ENCODE assay signal across 26 mouse cellular contexts in genomic region chr1:128680012-128680411, GRCm38 (mm10).
DNase-seq lines count a peak whose midpoint lies in the region; ATAC-seq lines count a peak whose summit lies in the region.
"Had no signal": no experiment of that assay in that cellular context is flagged by ENCODE, and none has a peak within 500 bp of the region (broad histone marks: within the 10 kb centered on the region; RNA-seq: fewer than 3 reads in every experiment).

No protein-coding gene starts in this region.

- H3K9ac ChIP-seq in hindbrain, embryonic 11.5 days (ENCODE audit: low read depth, low read length) = no peak overlapping the region
- H3K9ac ChIP-seq in lung, embryonic 16.5 days (ENCODE audit: low read length) = no peak overlapping the region
- no peak overlapping the region for H3K9ac ChIP-seq in forebrain, embryonic 13.5 days
- H3K9ac ChIP-seq in midbrain, embryonic 15.5 days = no peak overlapping the region
- H3K9ac ChIP-seq: heart, embryonic 15.5 days; limb, embryonic 15.5 days; liver, embryonic 14.5 days had no signal

- no peak for ATAC-seq in hindbrain, embryonic 11.5 days (ENCODE audit: low FRiP score)
- ATAC-seq in lung, embryonic 16.5 days (ENCODE audit: low read depth) = 0 out of 2 replicates have a peak, but pooled peaks have one; percentile 3
- peak; percentile 22 for ATAC-seq in forebrain, embryonic 13.5 days
- ATAC-seq in midbrain, embryonic 15.5 days (replicated peaks) = peak; percentile 35; the same call in 1 of the 2 replicates
- ATAC-seq: intestine, postnatal 0 days had no signal

- intact Hi-C loops in heart, postnatal 10 days (cut with DNase I) = no loop called here

- no peak overlapping the region for H3K4me3 ChIP-seq in hindbrain, embryonic 10.5 days
- no peak overlapping the region for H3K4me3 ChIP-seq in hindbrain, embryonic 11.5 days (ENCODE audit: low read depth, low read length)
- no peak overlapping the region for H3K4me3 ChIP-seq in lung, embryonic 16.5 days (ENCODE audit: low read length)
- no peak overlapping the region for H3K4me3 ChIP-seq in forebrain, embryonic 13.5 days
- no peak overlapping the region for H3K4me3 ChIP-seq in midbrain, embryonic 15.5 days
- H3K4me3 ChIP-seq: heart, adult 2 months; heart, embryonic 15.5 days; left cerebral cortex, adult 2 months; limb, embryonic 15.5 days; megakaryocyte, embryonic 14.5 days had no signal

- peak overlapping the region; percentile 86 for H3K27ac ChIP-seq in hindbrain, embryonic 10.5 days
- no peak overlapping the region for H3K27ac ChIP-seq in hindbrain, embryonic 11.5 days (ENCODE audit: low read depth, low read length)
- peak overlapping the region; percentile 91 for H3K27ac ChIP-seq in lung, embryonic 16.5 days (ENCODE audit: low read length)
- no peak overlapping the region for H3K27ac ChIP-seq in forebrain, embryonic 13.5 days
- H3K27ac ChIP-seq in midbrain, embryonic 15.5 days = no peak overlapping the region
- H3K27ac ChIP-seq: heart, adult 2 months; heart, embryonic 15.5 days; left cerebral cortex, adult 2 months; limb, embryonic 15.5 days; liver, embryonic 14.5 days had no signal

- WGBS in hindbrain, embryonic 10.5 days = 82% methylated on average over 5 of the region's 5 CpGs
- 86% methylated on average over 5 of the region's 5 CpGs for WGBS in hindbrain, embryonic 11.5 days
- WGBS in lung, embryonic 16.5 days = 50% methylated on average over 5 of the region's 5 CpGs
- WGBS in forebrain, embryonic 13.5 days = 80% methylated on average over 5 of the region's 5 CpGs
- WGBS in midbrain, embryonic 15.5 days = 77% methylated on average over 5 of the region's 5 CpGs

- no peaks in the 10 kb centered on the region for H3K36me3 ChIP-seq in hindbrain, embryonic 10.5 days
- H3K36me3 ChIP-seq in hindbrain, embryonic 11.5 days (ENCODE audit: control insufficient read depth, insufficient read depth, low read length) = no peaks in the 10 kb centered on the region
- H3K36me3 ChIP-seq in lung, embryonic 16.5 days (ENCODE audit: control insufficient read depth, insufficient read depth, low read length) = no peaks in the 10 kb centered on the region
- H3K36me3 ChIP-seq in forebrain, embryonic 13.5 days (ENCODE audit: poor library complexity, severe bottlenecking) = no peaks in the 10 kb centered on the region
- no peaks in the 10 kb centered on the region for H3K36me3 ChIP-seq in midbrain, embryonic 15.5 days (replicated peaks)
- H3K36me3 ChIP-seq: heart, embryonic 15.5 days; limb, embryonic 15.5 days had no signal

- peaks cover 3% of the 10 kb centered on the region; the same call in 1 of the 2 replicates for H3K9me3 ChIP-seq in hindbrain, embryonic 10.5 days
- H3K9me3 ChIP-seq in hindbrain, embryonic 11.5 days (ENCODE audit: control insufficient read depth, low read length) = no peaks in the 10 kb centered on the region
- H3K9me3 ChIP-seq in lung, embryonic 16.5 days (ENCODE audit: control insufficient read depth, low read length) = no peaks in the 10 kb centered on the region
- no peaks in the 10 kb centered on the region for H3K9me3 ChIP-seq in forebrain, embryonic 13.5 days (replicated peaks)
- no peaks in the 10 kb centered on the region for H3K9me3 ChIP-seq in midbrain, embryonic 15.5 days
- H3K9me3 ChIP-seq: heart, embryonic 15.5 days; limb, embryonic 15.5 days had no signal

- DNase-seq in hindbrain, embryonic 10.5 days (ENCODE audit: low spot score) = no peak
- DNase-seq in hindbrain, embryonic 11.5 days (ENCODE audit: low spot score) = no peak
- no peak for DNase-seq in lung, postnatal 4 days
- no peak for DNase-seq in heart, postnatal 10 days
- DNase-seq in adrenal gland, adult 2 months = no peak
- DNase-seq: cerebellum, adult 2 months; cerebellum, postnatal 36 days; gastrocnemius, postnatal 36 days; heart, adult 2 months; heart, postnatal 4 days; kidney, postnatal 4 days; left cerebral cortex, postnatal 4 days; lung, postnatal 10 days; retina, postnatal 1 day; right cerebral cortex, postnatal 25 days; spleen, adult 18-20 months; thymus, postnatal 25 days had no signal

- no peak overlapping the region for H3K4me2 ChIP-seq in hindbrain, embryonic 11.5 days (replicated peaks; ENCODE audit: low read depth, low read length)
- H3K4me2 ChIP-seq in lung, embryonic 16.5 days (ENCODE audit: low read depth, low read length) = no peak overlapping the region
- H3K4me2 ChIP-seq in forebrain, embryonic 13.5 days = no peak overlapping the region
- H3K4me2 ChIP-seq in midbrain, embryonic 15.5 days = no peak overlapping the region
- H3K4me2 ChIP-seq: heart, embryonic 15.5 days; limb, embryonic 15.5 days had no signal

- peaks cover 55% of the 10 kb centered on the region for H3K4me1 ChIP-seq in hindbrain, embryonic 10.5 days (replicated peaks)
- peaks cover 7% of the 10 kb centered on the region; the same call in 1 of the 2 replicates for H3K4me1 ChIP-seq in hindbrain, embryonic 11.5 days (replicated peaks; ENCODE audit: control insufficient read depth, insufficient read depth, low read length)
- peaks cover 16% of the 10 kb centered on the region for H3K4me1 ChIP-seq in lung, embryonic 16.5 days (replicated peaks; ENCODE audit: control insufficient read depth, insufficient read depth, low read length)
- H3K4me1 ChIP-seq in forebrain, embryonic 13.5 days = peaks cover 26% of the 10 kb centered on the region
- H3K4me1 ChIP-seq in midbrain, embryonic 15.5 days = peaks cover 11% of the 10 kb centered on the region
- H3K4me1 ChIP-seq: heart, embryonic 15.5 days had no signal

- no peaks in the 10 kb centered on the region for H3K27me3 ChIP-seq in hindbrain, embryonic 10.5 days (ENCODE audit: insufficient read depth, poor library complexity, severe bottlenecking)
- no peaks in the 10 kb centered on the region for H3K27me3 ChIP-seq in hindbrain, embryonic 11.5 days (ENCODE audit: control insufficient read depth, insufficient read depth, low read length)
- H3K27me3 ChIP-seq in lung, embryonic 16.5 days (ENCODE audit: control insufficient read depth, insufficient read depth, low read depth, low read length) = no peaks in the 10 kb centered on the region
- no peaks in the 10 kb centered on the region for H3K27me3 ChIP-seq in forebrain, embryonic 13.5 days
- 0 out of 2 replicates have a peak, but pooled peaks cover 3% of the 10 kb centered on the region for H3K27me3 ChIP-seq in midbrain, embryonic 15.5 days (replicated peaks)
- H3K27me3 ChIP-seq: heart, embryonic 15.5 days; limb, embryonic 15.5 days had no signal

Comparison
In these comparisons a context has a peak if more than half of its experiments do, and no peak if none do; other contexts are left out.
1. H3K27ac ChIP-seq: peak in hindbrain, embryonic 10.5 days (single experiment) and lung, embryonic 16.5 days (single experiment); none in hindbrain, embryonic 11.5 days (single experiment), forebrain, embryonic 13.5 days (single experiment) and midbrain, embryonic 15.5 days (single experiment).